Mouse (Mus musculus) B cell, adult 2 months (primary cell): Measurements from ENCODE around the gene Nsl1.

Experiments
- DNase-seq, 2 experiments: peaks; one replicate each; pipeline ENCODE4 v3.0.0; 2022

The Nsl1 gene

DNA sequence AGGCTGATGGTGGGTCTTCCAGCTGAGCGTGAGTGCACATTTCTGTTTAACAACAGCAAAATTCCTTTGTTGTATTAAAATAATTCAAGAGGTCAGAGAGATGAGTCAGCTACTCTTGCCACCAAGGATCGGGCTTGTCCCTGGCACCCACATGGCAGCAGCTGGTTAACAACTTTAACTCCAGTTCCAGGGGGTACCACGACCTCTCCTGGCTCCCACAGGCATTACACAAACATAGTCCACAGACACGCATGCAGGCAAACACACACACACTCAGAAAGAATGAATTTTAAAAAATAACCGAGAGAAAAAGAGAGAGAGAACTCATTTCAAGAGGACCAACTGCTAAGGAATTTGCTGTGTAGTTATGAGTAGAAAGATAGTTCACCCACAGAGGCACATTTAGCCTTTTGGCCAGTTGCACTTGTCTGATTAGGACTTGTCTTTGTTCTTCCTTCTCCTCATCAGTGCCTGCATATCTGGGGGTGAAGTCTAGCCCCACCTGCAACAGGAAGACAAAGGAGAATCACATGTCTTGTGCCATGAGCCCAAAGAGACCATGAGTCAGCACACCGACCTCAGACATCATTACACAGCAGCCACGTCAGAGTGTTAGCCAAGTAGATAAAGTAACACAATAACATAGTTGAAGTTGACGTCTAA is 7.8 kb upstream of the Nsl1 start:
- no peak for DNase-seq

GRCm38 (mm10) chr1:191055533-191055873 is 7.3 kb upstream of the Nsl1 start:
- DNase-seq = no peak

- no peak for DNase-seq
These were observed 5.4 kb upstream of the Nsl1 start for GRCm38 (mm10) chr1:191057461-191057860.

GRCm38 (mm10) chr1:191062241-191062780 is 501 bp upstream of the Nsl1 start:
- no peak for DNase-seq

GRCm38 (mm10) chr1:191063700-191064099 is 888 bp downstream of the Nsl1 start:
- no peak for DNase-seq

GRCm38 (mm10) chr1:191064535-191064934 is 1.7 kb downstream of the Nsl1 start:
- no peak for DNase-seq

GRCm38 (mm10) chr1:191065188-191065587 is 2.4 kb downstream of the Nsl1 start:
- DNase-seq = no peak

GRCm38 (mm10) chr1:191068377-191068776 is 5.6 kb downstream of the Nsl1 start:
- DNase-seq = no peak

DNA sequence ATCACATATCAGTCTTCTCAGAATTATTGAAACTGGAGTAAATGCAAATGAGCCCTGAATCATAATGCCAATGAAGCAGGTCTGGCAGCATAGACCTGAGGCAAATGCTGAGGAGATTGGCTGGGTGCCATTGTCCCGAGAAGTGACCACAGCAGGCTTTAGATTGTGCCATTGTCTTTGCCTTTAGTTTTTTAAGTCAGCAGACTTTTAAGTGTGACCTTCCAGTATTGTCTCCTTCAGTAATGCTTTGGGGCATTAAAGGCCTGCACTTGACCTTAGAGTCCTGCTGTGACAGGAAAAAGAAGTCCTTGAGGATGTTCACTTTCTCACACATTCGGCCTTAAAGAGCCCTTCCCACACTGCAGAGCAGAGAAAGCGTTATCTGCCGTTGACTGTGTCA is 7.4 kb downstream of the Nsl1 start:
- DNase-seq = no peak

DNA sequence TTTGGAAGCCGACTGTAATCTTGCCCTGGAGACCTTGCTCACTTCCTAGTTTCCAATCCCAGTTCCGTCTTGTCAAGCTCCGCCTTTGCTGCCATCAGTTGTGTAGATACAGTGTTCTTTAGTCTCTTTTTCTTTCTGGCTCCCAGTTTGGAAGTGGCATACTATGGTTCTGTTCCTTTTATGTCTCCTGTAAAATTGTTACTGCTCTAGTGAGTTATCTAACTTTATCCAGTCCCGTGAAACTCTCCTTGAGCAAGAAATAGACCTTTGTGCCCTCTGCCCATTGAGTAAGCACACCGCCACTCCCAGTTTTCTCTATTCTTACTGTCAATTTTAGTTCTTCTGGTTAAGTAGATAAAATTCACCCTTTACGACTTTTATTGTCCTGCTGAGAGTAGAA is 8.8 kb downstream of the Nsl1 start:
- DNase-seq = no peak

GRCm38 (mm10) chr1:191072329-191072913 is 9.6 kb downstream of the Nsl1 start:
- DNase-seq = no peak

DNA sequence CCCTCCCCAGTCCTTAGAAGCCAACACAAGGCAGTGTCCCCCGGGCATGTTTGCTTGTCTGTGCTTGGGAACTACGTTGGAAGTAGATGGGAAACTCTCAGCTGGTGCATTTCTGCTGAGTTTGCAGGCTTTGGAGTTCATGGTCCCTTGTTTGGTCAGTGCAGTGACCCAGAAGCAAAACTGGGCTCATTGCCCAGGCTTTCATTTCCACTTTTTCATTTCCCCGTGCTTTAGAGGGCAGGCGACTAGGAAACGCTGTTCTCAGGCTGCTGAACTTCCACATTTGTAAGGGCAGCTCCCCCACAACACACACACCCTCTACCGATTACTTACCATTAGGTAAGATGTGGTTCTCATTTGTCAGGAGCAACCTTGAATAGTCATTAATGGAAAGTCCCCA is 10.2 kb downstream of the Nsl1 start:
- peak; percentile 42 to 53 for DNase-seq

DNA sequence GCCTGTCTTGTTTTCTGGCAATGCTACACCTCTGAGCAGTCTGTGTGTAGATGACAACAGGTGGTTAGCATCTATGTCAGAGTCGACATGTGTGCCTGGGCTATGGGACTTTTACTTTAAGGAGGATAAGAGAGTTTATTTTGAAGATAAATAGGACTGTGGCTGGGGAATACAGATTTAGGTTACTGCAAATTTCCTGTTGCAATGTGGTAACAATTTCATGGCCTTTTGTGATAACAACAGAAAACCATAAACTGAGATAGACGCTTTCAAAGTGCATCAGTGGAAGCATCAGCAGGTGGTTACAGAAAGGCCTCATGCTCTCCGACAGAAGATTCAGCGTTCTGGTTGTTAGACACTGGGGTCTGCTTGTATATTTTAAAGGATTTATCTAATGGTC is 10.7 kb downstream of the Nsl1 start:
- no peak for DNase-seq

DNA sequence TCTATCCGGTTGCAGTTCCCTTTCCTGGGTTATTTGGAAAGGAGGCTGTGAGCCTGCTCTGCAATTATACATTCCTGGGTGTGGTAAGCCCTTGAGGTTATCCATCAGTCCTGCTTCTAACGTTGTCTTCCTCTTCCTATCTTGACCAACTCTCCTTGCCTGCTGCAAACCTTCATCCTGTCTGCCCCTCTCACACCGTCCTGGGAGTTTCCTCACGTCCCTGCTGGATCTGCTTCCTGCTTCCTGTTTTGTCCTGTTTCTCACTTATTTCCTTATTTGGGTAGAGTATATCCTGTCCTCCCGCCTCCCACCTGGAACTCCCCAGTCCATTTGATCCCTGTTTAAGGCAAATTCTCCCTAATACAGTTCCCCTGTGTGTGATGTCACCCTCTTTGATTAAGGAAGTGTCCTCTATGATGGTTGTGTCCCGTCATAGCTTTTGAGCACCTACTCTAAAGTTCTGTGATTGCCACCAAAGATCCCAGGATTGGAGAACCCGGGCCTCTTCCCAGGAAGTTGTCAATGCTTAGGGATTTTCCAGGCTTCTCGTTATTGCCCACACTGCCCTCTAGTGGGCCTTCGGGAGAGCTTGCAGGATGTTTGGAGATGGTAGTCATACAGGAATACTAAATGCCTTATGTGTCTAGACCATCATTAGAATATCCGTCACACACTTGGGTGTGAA is 12.5 kb downstream of the Nsl1 start:
- no peak for DNase-seq

DNA sequence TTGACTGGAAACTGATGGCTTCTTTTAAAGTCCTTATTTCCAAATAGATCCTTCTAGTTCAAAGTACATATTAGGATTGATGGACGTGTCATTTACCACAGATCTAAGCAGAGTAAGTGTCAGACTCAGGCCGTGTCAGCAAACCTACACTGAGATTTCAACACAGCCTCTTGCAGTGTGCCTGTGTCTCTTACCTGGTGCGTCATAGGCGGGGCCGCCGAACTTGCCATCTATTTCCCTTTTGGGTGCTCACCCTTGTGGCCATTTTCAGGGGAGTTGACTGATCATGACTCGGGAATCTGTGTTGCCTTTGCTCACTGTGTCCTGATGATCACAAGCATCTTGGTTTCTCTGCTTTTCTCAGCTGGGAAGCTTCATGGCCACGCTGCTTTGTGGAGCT is 20.4 kb downstream of the Nsl1 start:
- no peak for DNase-seq

DNA sequence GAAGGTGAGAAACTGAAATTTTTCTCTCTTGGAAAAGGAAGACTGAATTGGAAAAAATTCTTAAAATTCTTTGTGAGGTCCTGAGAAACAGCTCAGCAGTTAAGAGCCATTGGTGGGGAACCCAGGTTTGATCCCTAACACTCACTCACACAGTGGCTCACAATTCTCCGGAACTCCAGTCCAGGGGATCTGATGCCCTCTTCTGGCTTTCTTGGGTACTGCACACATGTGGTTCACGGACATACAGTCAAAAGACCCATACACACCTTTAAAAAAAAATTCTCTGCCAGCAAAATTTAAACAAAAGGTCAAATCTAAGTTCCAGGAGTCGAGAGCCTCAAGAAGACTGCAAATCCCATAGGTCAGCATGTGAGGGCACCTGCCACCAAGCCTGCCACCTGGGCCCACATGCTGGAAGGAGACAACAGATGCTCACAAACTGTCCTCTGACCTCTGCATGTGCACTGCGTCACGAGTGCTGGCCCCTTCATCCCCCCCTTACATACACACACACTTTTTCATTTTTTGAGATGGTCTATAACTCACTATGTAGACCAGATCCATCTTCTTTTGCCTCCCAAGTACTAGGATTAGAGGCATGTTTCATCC is 22.2 kb downstream of the Nsl1 start:
- DNase-seq = peak; percentile 69 to 71

GRCm38 (mm10) chr1:191085597-191085996 is 22.8 kb downstream of the Nsl1 start:
- DNase-seq = peak; percentile 41 to 43

DNA sequence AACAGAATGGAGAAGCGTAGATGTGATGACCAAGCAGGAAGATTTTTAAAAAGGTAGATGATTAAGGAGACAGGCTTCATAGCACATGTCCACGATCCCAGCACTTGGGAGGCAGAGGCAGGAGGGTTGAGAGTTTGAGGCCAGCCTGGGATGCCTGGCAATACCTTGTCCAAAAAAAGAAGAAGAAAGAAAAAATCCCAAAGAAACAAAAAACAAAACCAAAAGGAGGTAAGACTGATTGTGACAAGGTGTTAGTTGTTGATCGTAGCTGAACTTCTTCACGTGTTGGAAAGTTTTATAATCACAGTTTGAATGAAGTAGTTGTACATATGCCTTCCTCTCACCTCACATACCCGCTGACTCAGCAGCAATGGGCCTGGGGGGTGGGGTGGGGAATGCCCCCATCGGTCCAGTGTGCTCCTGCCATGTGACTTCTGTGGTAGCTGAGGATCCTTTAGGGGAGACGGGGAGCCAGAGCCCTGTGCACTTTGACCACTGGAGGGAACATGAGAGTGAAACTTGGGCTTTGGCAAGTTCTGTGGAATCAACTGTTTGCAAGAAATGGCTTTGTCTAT is 23.6 kb downstream of the Nsl1 start:
- DNase-seq = no peak

DNA sequence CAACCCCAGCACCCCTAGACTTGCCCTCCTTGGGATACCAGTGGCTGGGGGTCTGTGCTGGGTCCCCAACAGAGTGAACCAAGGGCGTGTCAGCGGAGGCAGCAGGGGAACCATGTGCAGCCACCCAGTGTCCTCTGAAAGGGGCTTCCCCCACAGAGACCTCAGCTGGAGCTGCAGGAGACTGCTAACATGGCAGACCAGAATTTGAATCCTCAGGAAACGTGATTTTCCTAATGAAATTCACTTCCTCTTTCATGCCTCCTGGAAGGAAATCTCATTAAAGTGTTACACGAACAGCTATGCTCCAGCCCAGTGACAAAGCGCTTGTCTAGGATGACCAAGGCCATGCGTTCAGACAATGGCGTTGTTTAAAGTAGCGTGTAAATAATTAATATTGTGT is 24.1 kb downstream of the Nsl1 start:
- DNase-seq = no peak

DNA sequence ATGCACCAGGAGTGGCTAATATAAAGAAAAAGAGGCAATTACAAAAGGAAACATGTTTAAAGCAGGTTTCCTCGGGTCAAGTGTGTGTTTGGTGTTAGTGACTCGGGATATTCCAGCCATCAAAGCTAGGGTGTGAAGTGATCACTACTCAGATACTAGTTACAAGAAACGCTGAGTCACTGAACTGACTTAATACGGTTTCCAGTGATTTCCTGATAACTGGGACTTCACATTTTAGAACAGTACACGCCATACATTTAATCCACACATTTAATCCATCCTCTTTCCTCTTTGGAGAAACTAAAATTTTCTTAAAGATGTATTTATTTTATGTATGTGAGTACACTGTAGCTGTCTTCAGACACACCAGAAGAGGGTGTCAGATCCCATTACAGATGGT is 25.1 kb downstream of the Nsl1 start:
- DNase-seq = no peak

GRCm38 (mm10) chr1:191089355-191089754 is 26.5 kb downstream of the Nsl1 start:
- DNase-seq = no peak

DNA sequence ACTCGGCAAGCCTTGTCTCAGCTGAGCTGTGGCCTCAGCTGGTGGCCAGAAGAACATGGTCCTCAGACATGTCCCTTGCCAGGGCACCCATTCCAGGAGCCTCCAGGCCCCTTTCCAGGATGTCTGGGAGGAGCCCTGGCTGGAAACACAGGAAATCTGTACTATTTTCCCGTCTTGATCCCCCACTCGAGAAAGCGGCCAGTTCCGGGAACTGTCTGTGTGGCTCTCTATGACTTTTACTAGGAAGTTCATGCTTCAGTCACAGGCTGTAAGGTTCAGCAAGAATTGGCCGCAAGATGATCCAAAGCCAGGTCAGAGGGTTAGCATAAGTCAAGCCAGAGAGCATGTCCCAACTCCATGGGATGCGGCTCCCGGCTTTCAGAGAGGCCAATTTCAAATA is 29.2 kb downstream of the Nsl1 start:
- DNase-seq = no peak

- no peak for DNase-seq
These were observed 30.8 kb downstream of the Nsl1 start for GRCm38 (mm10) chr1:191093578-191093977.

GRCm38 (mm10) chr1:191095019-191095418 is 32.2 kb downstream of the Nsl1 start:
- DNase-seq = peak in 1 of 2 experiments; percentile 20
